In genomic region chrX:127747062-127747461, GRCm38 (mm10) we compare ENCODE assay signal across 18 mouse cellular contexts. TPM values are rescaled to one million over a fixed set of nuclear protein-coding genes. Genes with fewer than 3 reads are reported as not detected.
"Had no signal": no experiment of that assay in that cellular context is flagged by ENCODE, and none has a peak within 500 bp of the region (broad histone marks: within the 10 kb centered on the region; RNA-seq: fewer than 3 reads in every experiment).

No protein-coding gene starts in this region.

- H3K4me3 ChIP-seq: intestine, embryonic 15.5 days; limb, embryonic 15.5 days; liver, embryonic 12.5 days; megakaryocyte, embryonic 14.5 days; midbrain, embryonic 15.5 days; neural tube, embryonic 12.5 days; stomach, embryonic 15.5 days had no signal

- H3K27ac ChIP-seq: intestine, embryonic 15.5 days; limb, embryonic 15.5 days; liver, embryonic 12.5 days; macrophage; midbrain, embryonic 15.5 days; neural tube, embryonic 12.5 days; stomach, embryonic 15.5 days had no signal

- DNase-seq: kidney, adult 18-20 months; kidney, postnatal 10 days; kidney, postnatal 4 days; lung, embryonic 14.5 days; lung, postnatal 14 days; thymus, postnatal 36 days had no signal

RNA-seq across cellular contexts. Expression of gene Cldn34c4, which starts 10.7 kb away (rescaled TPM):
- total RNA-seq: layer of hippocampus, adult 8-10 months; left cerebral cortex, adult 8-10 months; monocyte, adult 5-6 weeks; neutrophil, adult 5-6 weeks had no signal
